Mouse (Mus musculus) megakaryocyte, embryonic 14.5 days (primary cell): ENCODE measurements at regions not wholly inside any gene's neighbourhood (a gene's known extent, or its start where the extent isn't known, plus 50 kb on each side); places are given as distances from the start of the nearest gene placed in this dataset.

Source experiments
- FLI1 ChIP-seq: IDR thresholded peaks from 2 replicates; pipeline ENCODE4 v1.6.1; 2012; ENCODE audit warnings: low read length, inconsistent platforms, mixed read lengths
- GATA1 ChIP-seq: IDR thresholded peaks from 3 replicates; pipeline ENCODE4 v1.6.1; 2012; ENCODE audit warnings: mixed read lengths, low read length, inconsistent platforms, borderline replicate concordance

GRCm38 (mm10) chr2:75770633-75771032, 61.3 kb upstream of the Agps start:
- TF ChIP-seq GATA1 (no peak), FLI1 (no peak)
